Mouse (Mus musculus): ENCODE measurements at regions not wholly inside any gene's neighbourhood (a gene's known extent, or its start where the extent isn't known, plus 50 kb on each side); places are given as distances from the start of the nearest gene placed in this dataset.
A peak's percentile ranks its signal among the peaks of the same experiment; 100 is the strongest.

DNA sequence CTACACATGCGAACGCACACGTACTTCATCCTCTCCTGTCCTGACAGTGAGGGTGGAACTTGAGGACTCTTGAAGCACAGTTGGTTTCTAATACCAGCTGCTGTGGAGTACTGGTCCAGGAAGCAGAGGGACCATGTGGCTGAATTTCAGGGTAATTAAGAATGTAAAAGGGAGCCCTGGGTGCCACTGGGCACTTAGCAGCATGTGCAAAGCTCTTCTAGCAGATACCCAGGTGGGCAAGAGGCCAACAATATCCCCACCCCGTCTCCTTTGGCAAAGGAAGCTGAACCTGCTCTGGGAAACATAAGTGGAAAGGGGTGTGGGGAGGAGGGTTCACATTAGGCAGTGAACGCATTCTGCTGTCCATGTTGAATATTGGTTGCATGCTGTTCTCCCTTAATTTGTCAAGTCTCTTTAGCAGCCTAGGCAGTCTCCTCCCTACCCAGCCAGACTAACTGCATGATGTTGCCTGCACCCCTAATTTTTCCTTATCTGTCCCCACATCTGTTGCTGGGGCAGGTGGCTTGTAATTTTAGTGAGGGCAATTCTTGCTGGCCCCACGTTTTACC lies 369.6 kb downstream of the Sorl1 start:
- no peak for DNase-seq

DNA sequence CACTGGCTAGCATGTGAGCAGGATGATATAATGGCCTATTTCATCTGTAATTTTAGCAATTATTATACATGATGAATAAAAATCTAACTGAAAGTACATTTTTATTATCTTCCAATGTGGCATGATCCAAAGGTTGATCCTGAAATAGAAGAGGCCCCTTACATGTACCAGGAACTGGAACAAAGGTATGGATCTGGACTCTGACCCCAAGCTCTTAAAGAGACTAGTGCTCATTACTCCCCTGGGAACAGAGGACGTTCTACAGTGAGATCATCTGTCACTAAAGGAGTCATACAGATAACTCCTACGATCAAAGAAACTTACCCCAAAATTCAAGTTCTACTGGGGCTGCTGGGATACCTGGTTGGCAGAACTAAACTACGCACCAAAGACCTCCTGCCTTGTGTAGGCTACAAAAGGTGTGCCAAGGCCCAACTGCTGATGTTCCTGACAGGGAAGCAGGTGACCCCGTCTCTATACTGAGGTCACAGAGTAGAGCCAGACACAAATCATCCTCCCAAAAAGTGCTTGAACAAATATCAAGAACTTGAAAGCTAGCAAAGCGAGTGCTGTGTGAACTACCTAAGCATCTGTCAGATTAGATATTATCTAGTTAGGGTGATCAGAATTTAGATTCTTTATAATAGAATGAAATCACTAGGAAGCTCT lies 378.0 kb downstream of the Sorl1 start:
- no peak for DNase-seq

DNA sequence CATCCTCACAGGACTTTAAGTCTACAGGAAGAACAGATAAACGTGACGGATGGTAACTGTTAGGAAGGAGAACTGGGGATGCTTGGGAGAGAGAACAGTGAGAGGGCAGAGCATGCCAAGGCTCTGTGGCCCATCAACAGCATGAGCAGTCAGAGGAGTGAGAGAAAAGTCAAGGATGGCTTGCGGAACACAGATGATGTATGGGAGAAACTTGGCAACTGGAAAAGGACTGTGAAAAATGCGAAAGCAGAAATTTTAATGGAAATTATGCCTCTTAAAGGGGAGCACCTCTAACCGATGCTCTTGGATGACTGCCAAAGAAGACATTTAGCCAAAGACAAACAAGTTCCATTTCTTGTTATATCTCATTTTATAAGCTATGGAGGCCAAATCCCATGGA lies 382.6 kb downstream of the Sorl1 start:
- no peak for DNase-seq

DNA sequence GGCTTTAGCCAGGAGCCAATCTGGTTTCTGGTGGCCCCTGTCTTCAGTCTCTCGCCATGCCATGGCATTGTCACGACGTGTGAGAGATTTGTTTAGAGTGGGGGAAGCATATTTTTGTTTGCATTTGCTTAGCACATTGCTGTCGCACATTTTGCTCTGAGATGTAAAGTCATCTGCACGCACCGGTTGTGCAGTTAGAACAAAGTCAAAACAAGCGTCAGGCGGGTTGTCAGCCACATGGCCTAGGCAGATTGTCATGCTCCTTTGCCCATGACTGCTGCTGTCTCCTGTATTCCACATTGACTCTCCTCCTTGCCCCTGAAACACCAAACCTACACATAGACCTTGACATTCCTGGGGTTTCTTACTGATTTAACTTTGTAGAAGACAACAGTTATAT lies 383.6 kb downstream of the Sorl1 start:
- DNase-seq, result peak; percentile 16

DNA sequence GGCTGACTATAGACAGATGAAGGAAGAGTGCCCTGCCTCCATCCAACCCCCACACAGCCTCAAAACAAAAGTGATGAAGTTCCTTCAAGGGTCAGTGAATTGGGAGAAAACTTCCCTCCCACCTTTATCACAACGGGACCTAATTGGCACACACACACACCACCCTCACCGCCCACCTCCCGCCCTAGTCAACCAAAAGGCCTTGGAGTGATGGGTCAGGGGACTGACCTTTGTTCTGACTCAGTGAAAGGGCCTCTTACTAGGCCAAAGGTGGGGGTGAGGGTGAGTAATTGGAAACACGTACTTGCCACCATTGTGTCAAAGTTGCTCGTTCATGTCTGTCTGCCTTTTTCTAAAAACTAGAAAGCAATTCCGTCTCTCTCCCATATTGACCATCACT lies 386.4 kb downstream of the Sorl1 start:
- DNase-seq, result no peak

DNA sequence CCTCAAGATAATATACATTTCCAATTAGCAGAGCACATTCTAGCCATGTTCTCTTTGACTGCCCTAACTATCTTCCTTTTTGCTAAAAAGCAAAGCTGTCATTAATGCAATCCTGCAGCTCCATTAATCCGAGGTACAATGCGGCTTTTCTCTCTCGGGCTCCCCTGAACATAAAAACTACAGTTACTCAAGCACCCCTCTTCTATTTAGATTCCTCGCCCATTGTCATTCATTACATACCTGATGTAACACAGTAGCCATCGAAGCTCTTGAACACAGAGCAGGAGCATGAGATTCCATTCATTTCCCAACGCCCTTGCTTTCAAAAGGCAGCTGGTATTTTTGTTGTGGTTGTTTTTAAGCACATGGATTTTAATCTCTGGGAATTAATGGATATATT lies 387.2 kb downstream of the Sorl1 start:
- no peak for DNase-seq

DNA sequence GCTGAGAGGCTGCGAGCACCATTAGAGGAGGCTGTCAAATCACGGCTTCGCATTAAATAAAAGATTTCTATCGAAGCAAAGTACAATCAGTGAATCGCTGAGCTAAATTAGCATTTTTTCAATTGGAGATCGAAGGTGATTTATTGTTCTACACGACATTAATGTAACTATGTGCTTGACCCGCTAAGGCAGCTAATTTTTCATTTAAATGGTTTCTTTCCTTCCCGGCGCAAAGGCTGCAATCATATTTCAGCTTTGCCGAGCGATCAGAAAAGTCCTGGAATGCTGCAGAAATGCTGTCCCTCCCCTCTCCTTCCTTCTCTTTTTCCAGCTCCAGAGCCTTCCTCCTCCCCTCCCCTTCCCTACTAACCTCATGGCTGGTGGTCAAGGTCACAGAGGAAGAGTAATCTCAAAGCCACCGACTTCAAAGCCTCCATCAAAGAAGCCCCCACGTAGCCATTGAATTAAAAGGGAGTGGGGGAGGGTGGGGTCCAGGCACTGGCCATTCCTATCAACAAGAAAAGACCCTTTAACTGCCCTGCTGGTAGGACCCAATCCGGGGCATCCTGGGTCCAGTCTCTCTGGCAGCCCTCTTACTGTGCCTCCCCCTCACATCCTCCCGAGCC lies 387.8 kb downstream of the Sorl1 start:
- no peak for DNase-seq

DNA sequence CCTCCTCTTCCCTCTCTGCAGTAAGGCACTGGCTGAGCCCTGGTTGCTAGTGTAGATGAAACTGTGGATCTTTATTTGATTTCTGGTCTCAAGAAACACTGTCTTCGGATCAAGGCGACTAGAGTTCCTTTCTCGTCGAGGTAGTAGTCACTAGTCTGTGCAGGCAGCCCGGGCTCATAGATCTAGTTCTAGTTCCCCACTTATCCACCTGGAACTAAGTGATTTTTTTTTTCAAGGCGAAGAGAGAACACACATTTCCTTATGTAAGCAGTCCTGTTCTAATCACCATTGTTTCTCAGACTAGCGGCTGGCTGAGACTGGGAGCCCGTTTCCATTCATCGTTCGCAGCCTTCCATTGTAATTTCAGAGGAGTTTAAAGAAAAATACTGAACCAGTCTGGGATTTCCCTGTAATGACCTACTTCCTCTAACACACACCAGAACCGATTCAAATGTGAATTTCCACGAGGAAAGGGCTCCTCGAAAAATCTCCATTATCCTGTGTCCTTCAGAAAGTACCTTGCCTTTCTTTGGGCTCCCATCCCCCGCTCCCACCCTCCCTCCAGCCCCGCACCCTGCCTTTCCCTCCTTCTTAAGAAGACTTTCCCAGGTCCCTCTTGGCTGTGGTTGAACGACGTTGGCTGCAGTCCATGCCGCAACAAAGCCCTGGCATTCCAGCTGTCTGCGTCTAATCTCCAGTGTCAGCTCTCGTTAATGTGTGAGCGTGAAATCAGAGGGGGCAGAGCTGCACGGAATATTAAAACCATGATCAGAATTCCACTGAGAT lies 388.5 kb downstream of the Sorl1 start:
- peak; percentile 65 for DNase-seq

DNA sequence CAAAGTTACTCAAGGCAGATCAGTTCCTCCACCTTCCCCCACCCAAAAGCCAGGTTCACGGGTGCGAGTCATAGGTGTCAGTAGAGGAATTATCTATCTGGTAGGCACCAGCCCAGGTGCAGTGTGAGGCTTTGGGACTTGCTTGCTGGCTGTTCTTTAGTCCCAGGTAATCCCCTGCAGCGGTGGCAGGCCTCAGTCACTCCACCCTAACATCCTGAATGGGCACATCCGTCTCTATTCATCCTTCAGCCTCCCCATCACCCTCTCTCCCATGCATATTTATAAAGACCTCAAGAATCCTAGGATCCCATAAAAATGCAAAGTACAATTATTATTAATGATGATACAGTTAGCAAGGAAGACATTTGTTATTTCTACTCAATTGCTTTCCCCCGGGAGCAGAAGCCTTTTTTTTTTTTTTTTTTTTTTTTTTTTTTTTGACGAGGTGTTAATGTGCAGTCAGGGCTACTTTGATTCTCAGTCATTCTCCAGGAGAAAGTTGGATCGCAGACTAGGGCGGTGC lies 389.1 kb downstream of the Sorl1 start:
- DNase-seq, result no peak

DNA sequence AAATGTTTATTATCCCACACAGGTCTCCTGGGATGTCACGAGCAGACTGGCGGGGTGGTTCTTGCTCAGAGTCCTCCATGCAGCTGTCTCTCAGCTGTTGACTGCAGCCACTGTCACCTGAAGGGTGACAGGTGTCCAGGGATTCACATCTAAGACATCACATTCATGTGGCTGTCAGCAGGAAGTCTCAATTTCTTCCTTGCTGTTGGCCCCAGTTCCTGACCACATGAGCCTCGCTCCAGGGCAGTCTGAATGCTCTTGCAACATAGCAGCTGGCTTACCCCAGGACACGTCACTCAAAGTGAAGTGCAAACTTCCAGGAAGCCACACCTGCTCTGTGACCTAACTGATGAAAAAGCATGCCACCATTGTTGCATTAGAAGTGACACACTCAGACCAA lies 402.5 kb downstream of the Sorl1 start:
- no peak for DNase-seq

DNA sequence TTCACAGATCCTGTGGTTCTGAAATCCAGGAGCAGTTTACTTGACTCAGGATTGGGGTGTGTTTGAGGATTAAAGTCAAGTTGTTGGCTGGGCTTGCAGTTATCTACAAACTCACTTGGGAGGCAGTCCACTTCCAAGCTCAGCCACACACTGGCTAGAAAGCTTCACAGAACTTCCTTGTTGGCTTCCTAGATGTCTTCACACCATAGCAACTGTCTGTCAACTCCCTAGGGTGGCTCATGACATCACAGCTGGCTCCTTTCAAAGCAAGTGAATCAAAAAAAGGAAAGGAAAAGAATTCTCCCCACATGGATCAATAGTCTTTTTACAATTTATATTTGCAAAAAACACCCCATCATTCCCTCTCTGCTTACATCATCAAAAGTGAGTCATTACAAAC lies 408.9 kb downstream of the Sorl1 start:
- DNase-seq, result no peak

DNA sequence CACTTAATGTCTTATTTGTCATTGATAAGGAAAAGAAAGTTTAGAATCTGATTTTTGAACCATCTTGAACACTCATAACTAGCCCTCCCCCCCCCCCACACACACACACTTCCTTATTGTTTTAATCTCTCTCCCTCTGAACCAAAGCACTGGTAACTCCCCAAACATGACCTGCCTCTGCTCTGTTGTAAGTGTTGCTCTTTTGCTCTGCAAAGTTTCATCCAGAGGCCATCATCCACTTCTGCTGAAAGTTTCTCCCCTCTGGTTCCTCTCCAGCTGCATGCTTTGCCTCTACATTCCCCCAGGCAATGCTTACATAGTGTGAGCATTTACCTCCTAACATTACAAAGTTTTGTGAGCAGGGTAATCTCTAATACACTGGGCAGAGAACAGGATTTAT lies 418.1 kb downstream of the Sorl1 start:
- DNase-seq, result no peak

DNA sequence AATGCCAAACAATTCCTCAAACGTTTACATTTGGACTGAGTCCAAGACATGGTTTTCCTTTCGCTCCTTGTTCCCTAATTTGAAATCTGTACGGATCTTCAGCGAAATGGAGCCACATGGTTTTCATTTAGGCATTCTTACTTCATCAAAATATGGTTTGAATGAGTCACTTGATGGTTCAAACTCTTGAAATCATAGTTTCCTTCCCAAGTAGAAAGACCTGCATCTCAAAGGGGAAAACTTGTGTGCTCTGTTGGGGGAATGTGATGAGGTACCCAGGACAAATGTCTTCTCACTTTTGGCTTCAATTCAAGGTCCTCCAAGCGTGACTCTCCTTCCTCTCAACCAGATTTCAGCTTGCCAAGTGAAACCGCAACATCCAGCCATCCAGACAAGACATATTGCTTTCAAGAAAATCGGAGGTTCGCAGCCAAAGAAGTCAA lies 418.6 kb downstream of the Sorl1 start:
- DNase-seq, result no peak

DNA sequence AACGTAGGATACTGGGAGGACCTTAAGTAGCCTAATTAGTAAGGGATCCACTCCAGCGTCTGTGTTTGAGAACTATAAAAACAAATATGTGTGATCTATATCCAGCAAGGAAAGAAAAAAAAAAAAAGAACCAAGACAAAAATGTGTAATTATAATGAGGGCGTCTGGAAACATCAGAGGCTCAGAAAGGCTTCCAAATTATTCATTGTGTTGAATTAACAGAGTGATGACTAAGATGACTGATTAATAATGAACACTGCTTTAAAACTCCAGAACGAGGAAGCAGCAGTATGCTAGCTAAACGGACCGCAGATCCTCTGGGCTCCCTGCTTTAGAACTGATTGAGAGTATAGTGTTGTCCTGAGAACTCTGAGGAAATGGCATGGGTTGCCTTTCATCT lies 421.0 kb downstream of the Sorl1 start:
- DNase-seq, result no peak

DNA sequence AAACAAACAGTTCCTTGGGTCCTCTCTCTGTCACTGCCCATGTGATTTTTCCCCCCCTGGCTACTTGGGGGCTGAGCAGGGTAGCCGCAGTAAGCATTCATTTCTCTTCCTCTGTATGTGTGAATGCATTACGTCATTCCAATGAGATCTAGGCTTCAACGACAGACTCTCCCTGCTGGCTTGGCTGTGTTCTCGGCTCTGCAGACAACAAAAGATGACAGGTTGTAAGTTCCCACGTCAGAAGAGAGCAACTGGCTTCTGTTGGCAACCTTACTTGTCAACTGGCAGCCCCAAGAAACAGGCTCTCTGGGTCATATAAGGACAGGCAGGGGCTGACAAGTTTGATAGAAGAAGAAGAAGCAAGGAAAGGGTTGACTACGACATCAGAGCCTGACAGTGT lies 423.4 kb downstream of the Sorl1 start:
- peak; percentile 32 for DNase-seq

DNA sequence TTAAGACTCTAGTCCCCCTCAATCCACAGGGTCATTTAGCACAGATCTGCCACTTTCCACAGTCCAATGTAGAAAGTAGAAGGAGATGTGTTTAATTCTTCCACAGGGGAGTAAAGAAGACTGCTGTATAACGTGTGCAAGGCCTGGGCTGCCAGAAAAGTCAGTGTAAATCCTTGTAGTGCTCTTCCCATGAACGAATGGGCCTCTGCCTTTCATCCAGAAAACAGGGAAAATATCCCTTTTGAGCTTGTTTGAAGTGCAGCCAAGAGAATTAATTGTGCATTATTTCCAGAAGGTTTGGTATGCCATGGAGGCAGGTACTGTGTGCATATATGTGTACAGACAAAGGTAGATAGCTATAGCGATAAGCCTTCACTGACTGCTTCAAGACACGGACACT lies 425.1 kb downstream of the Sorl1 start:
- DNase-seq, result no peak

DNA sequence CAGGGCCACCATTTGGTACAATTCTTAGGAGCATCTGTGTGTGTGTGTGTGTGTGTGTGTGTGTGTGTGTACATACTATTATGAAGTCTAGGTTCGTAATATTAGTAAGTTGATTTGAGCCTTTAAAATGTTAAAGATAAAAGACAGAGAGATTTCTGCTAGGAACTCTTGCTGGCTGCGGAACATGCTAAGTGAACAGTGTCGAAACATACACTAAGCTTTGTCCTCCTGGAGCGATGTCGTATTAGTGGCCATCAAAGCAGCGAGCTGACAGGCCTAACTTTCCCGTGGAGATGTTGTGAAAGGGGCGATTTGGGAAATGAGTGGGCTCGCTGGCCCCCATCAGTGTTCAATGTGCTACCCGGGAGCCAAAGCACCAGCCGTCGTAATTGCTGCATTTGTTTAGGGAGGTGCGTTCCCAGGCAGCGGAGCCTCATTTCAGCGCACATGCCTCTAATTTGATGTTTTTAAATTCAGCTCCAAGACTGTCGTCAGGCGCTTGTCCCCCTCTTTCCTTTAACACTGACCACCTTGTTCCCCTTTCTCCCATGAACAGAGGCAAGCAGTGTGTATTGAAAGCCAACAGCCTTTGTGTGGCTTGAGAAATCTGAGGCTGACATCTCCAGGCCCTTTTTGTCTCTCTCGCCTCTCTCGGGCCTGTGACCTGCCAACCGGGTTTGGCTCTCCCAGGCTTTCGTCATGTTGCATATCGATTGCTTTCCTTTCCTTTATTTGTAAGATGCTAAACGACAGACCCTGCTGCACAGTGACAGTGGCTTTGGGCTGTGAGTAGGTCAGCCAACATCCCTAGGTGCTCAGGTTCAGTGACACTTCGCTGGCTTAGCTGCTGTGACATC lies 426.3 kb downstream of the Sorl1 start:
- peak; percentile 74 for DNase-seq

DNA sequence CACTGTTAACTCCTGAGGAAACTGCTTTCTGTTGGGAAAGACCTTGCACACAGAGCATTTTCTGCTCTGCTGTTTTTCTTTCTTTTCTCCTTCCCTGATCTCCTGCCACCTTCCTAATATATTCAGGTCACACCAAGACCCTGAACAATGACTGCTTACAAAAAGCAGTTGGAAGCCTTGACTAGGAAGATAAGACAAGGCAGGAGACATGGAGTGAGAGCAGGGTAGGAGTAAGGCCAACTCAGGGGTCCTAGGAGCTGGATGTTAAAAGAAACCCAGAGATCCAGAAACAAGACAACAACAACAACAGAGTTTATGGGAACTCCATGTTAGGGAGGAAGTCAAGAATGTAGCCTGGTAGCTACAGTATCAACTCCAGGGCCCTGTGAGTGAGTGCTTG lies 426.9 kb downstream of the Sorl1 start:
- no peak for DNase-seq

DNA sequence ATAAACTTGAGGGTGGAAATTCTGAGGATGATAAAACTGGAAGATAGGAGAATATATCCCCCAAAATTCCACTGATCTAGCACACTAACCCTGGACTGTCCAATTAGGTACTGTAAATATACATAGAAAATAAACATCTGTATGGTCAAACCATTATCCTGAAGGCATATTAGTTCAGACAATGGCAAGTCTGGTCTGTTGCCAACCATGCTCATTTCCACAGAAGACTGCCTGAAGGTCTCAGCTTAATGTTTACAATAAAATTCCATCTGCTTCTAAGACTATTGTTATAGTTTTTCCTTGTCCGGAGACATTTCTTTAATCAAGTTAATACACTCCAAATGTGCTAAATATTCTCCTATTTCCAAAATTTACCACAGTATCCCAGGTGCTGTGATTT lies 441.2 kb downstream of the Sorl1 start:
- DNase-seq, result no peak

DNA sequence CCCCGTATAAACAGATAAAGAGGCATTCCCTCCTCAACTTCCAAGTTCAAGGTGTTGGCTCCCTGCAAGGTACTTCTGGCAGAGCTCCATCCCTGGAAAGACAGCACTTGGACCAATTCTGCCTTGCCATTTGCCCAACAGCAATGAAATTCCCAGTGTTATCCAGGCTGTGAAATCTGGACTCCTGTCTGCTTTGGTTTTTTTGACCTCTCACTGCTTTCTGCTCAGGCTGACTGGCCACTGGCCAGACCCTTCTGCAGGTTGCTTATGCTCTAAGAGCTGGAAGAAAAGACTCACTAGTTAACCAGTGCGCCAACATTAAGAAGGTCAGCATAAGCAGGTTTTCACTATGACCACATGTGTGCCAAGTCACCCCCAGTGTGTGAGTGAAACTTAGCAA lies 448.4 kb downstream of the Sorl1 start:
- no peak for DNase-seq

DNA sequence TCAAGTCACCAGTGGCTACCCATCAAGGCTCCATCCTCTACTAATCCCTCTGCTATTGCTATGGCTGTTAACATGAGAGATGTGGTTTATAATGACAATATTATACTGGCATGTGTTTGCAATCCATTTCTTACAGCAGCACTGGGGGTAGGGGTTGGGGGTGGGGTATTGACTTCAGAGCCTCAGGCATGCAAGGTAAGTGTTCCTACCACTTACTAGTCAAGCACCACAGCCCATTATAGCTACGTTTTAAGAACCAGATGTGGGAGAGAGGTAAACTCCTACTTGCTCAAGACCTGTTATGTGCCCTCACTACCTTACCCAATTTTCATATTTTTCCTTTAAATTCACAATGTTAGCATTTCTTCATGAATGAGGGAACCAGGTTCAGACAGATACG lies 451.1 kb downstream of the Sorl1 start:
- no peak for DNase-seq

DNA sequence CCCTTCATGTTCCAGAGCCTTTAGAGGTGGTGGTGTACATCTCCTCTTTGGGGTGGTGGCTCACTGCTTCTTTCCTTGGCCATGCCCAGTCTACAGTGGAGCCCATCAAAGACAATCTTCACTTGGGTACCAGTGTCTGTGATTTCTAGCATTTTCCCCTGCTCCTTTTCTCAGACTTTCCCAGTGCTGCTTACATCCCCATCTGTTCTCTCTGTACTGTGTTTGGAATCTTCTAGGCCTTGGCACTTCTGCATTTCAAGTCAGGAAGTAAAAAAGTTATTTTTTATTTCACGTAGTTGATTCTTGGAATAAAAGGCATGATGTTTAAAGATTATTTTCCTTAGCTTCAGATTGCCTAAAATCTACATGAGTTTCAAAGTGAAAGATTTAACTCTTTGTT lies 455.4 kb downstream of the Sorl1 start:
- peak; percentile 3 for DNase-seq

All from layer of hippocampus, adult 9-11 months (tissue).